Comparison of ENCODE assay signal across 15 mouse cellular contexts in the genomic region with DNA sequence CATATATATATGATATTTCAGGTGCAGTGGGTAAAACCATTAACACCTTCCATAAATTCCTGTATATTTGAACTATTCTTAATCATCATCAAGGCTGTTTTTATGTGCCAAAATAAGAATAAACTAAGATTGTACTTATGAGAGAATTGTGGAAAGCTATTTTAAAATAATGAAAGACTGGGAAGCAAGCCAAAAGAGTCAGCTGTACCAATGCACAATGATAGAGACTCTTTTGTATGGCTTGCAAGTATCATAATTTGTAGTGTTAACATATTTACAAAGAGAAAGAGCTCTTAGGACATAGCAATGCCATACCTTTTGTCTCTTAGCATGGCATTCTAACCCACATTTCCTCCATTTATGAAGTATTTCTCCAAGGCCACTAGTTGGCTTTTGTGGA.
"Had no signal": no experiment of that assay in that cellular context is flagged by ENCODE, and none has a peak within 500 bp of the region (broad histone marks: within the 10 kb centered on the region; RNA-seq: fewer than 3 reads in every experiment).

No protein-coding gene starts in this region.

- H3K4me3 ChIP-seq: liver, embryonic 15.5 days; megakaryocyte, embryonic 14.5 days; midbrain, embryonic 13.5 days; midbrain, embryonic 15.5 days; neural tube, embryonic 12.5 days; stomach, embryonic 15.5 days had no signal

- H3K4me2 ChIP-seq: liver, embryonic 15.5 days; midbrain, embryonic 11.5 days; midbrain, embryonic 13.5 days; midbrain, embryonic 15.5 days; neural tube, embryonic 12.5 days; stomach, embryonic 15.5 days had no signal

- ATAC-seq: liver, postnatal 0 days; midbrain, embryonic 13.5 days; midbrain, embryonic 15.5 days had no signal

- H3K9me3 ChIP-seq: liver, embryonic 15.5 days; midbrain, embryonic 13.5 days; midbrain, embryonic 15.5 days; neural tube, embryonic 12.5 days; stomach, embryonic 15.5 days had no signal

- DNase-seq: liver, postnatal 0 days; lung, adult 2 months; lung, postnatal 10 days; thymus, adult 18-20 months; thymus, postnatal 14 days; thymus, postnatal 36 days had no signal

- H3K27ac ChIP-seq: liver, embryonic 15.5 days; macrophage; midbrain, embryonic 13.5 days; midbrain, embryonic 15.5 days; neural tube, embryonic 12.5 days; stomach, embryonic 15.5 days; stomach, postnatal 0 days had no signal

- H3K4me1 ChIP-seq: liver, embryonic 15.5 days; megakaryocyte, embryonic 14.5 days; midbrain, embryonic 15.5 days; neural tube, embryonic 12.5 days; stomach, embryonic 15.5 days had no signal

- H3K9ac ChIP-seq: liver, embryonic 15.5 days; liver, postnatal 0 days; midbrain, embryonic 13.5 days; midbrain, embryonic 15.5 days; neural tube, embryonic 12.5 days; stomach, embryonic 15.5 days had no signal

- H3K27me3 ChIP-seq: liver, embryonic 15.5 days; megakaryocyte, embryonic 14.5 days; midbrain, embryonic 13.5 days; midbrain, embryonic 15.5 days; neural tube, embryonic 12.5 days; stomach, embryonic 15.5 days had no signal

- H3K36me3 ChIP-seq: liver, embryonic 15.5 days; midbrain, embryonic 13.5 days; midbrain, embryonic 15.5 days; neural tube, embryonic 12.5 days; stomach, embryonic 15.5 days had no signal
